Mouse (Mus musculus) CH12.LX (cell line): ENCODE measurements around the gene Mcpt1. TPM values are rescaled to one million over a fixed set of nuclear protein-coding genes. Genes with fewer than 3 reads are reported as not detected.

Experiments
- DNase-seq: peaks from one replicate; pipeline ENCODE4 v3.0.0-alpha.2; 2013; ENCODE audit errors: extremely low read depth
- H3K27ac ChIP-seq: 2 replicates; pipeline ENCODE4 v1.5.1; 2012; ENCODE audit warnings: low read depth, mild to moderate bottlenecking, control low read depth, moderate library complexity; ENCODE audit not compliant: insufficient read depth
- H3K27me3 ChIP-seq: replicated peaks from 2 replicates; pipeline ENCODE3; 2012; ENCODE audit warnings: inconsistent platforms
- H3K36me3 ChIP-seq, 2 experiments: replicated peaks in 1 of 2; 2 replicates each; pipeline versions ENCODE3 to v1.6.1; 2012; ENCODE audit warnings: inconsistent platforms in 1 of 2, low read length in 1 of 2, mild to moderate bottlenecking in 1 of 2, mixed read lengths in 1 of 2, moderate library complexity in 1 of 2; ENCODE audit not compliant: control insufficient read depth in 1 of 2, insufficient read depth in 1 of 2
- H3K4me1 ChIP-seq, 2 experiments: 2 replicates each; pipeline ENCODE4 v1.6.1; 2012; ENCODE audit warnings: inconsistent platforms in 1 of 2, moderate library complexity in 1 of 2; ENCODE audit not compliant: insufficient read depth in 2 of 2, control insufficient read depth in 1 of 2
- H3K4me2 ChIP-seq: 2 replicates; pipeline ENCODE4 v1.6.1; 2012; ENCODE audit warnings: low read depth, mild to moderate bottlenecking, control low read depth; ENCODE audit not compliant: poor library complexity, insufficient read depth, severe bottlenecking
- H3K4me3 ChIP-seq, 3 experiments: fragments of 150-350 bp in 1 of 3; sonication (generic) in 1 of 3; replicated peaks in 1 of 3; 2 replicates each; pipeline versions ENCODE3 to v1.5.1; 2011 to 2012; ENCODE audit warnings: low read depth in 2 of 3, low read length in 2 of 3, mild to moderate bottlenecking in 2 of 3, moderate library complexity in 2 of 3, control low read depth in 1 of 3, improper control_type of control experiment in 1 of 3, inconsistent platforms in 1 of 3, mixed read lengths in 1 of 3; ENCODE audit not compliant: poor library complexity in 1 of 3
- H3K79me2 ChIP-seq: replicated peaks from 2 replicates; pipeline ENCODE4 v1.6.1; 2012; ENCODE audit warnings: mild to moderate bottlenecking, moderate library complexity; ENCODE audit not compliant: control insufficient read depth, poor library complexity, insufficient read depth, severe bottlenecking; ENCODE audit errors: extremely low read depth
- H3K9ac ChIP-seq: 2 replicates; pipeline ENCODE4 v1.6.1; 2012; ENCODE audit warnings: low read depth, mild to moderate bottlenecking, control low read depth, moderate library complexity; ENCODE audit not compliant: insufficient read depth
- H3K9me3 ChIP-seq: replicated peaks from 2 replicates; pipeline ENCODE3; 2012; ENCODE audit warnings: low read length, inconsistent platforms, mixed read lengths
- BHLHE40 ChIP-seq: IDR thresholded peaks from 2 replicates; pipeline ENCODE4 v1.6.1; 2011; ENCODE audit warnings: mild to moderate bottlenecking, low read depth, low read length, improper control_type of control experiment
- CHD1 ChIP-seq: IDR thresholded peaks from 2 replicates; pipeline ENCODE4 v1.6.1; 2012; ENCODE audit warnings: low read depth, low read length, improper control_type of control experiment, inconsistent platforms
- CHD2 ChIP-seq: IDR thresholded peaks from 2 replicates; pipeline ENCODE4 v1.6.1; 2011; ENCODE audit warnings: low read length, improper control_type of control experiment
- CTCF ChIP-seq, 2 experiments: IDR thresholded peaks in 1 of 2; conservative IDR thresholded peaks in 1 of 2; 2 replicates each; pipeline ENCODE4 v1.5.1; 2011 to 2012; ENCODE audit warnings: low read depth in 2 of 2, low read length in 2 of 2, improper control_type of control experiment in 1 of 2, inconsistent platforms in 1 of 2, mild to moderate bottlenecking in 1 of 2, moderate library complexity in 1 of 2
- E2F4 ChIP-seq: IDR thresholded peaks from 2 replicates; pipeline ENCODE4 v1.6.1; 2011; ENCODE audit warnings: low read depth, low read length, improper control_type of control experiment; ENCODE audit not compliant: insufficient replicate concordance
- ELF1 ChIP-seq: IDR thresholded peaks from 2 replicates; pipeline ENCODE4 v1.6.1; 2014; ENCODE audit warnings: low read depth, mild to moderate bottlenecking, inconsistent platforms, low read length, improper control_type of control experiment
- EP300 ChIP-seq: IDR thresholded peaks from 2 replicates; pipeline ENCODE4 v1.6.1; 2011; ENCODE audit warnings: low read length, improper control_type of control experiment
- ETS1 ChIP-seq: conservative IDR thresholded peaks from 2 replicates; pipeline ENCODE4 v1.6.1; 2012; ENCODE audit warnings: low read depth, mild to moderate bottlenecking, inconsistent platforms, low read length, improper control_type of control experiment, moderate library complexity
- GABPA ChIP-seq: IDR thresholded peaks from 2 replicates; pipeline ENCODE4 v1.6.1; 2012; ENCODE audit warnings: low read depth, low read length, improper control_type of control experiment, inconsistent platforms; ENCODE audit not compliant: insufficient replicate concordance
- HCFC1 ChIP-seq: IDR thresholded peaks from 2 replicates; pipeline ENCODE4 v1.6.1; 2012; ENCODE audit warnings: low read depth, mild to moderate bottlenecking, inconsistent platforms, low read length, improper control_type of control experiment
- IRF4 ChIP-seq: IDR thresholded peaks from 2 replicates; pipeline ENCODE4 v1.6.1; 2014; ENCODE audit warnings: low read depth, mild to moderate bottlenecking, inconsistent platforms, low read length, improper control_type of control experiment
- JUN ChIP-seq: IDR thresholded peaks from 2 replicates; pipeline ENCODE4 v1.6.1; 2011; ENCODE audit warnings: low read depth, mild to moderate bottlenecking, low read length, improper control_type of control experiment, moderate library complexity; ENCODE audit not compliant: insufficient read depth
- JUND ChIP-seq: conservative IDR thresholded peaks from 2 replicates; pipeline ENCODE4 v1.6.1; 2011; ENCODE audit warnings: low read depth, low read length, improper control_type of control experiment
- KAT2A ChIP-seq: IDR thresholded peaks from 2 replicates; pipeline ENCODE4 v1.6.1; 2012; ENCODE audit warnings: low read length, improper control_type of control experiment, inconsistent platforms; ENCODE audit not compliant: insufficient replicate concordance
- MAFK ChIP-seq: IDR thresholded peaks from 2 replicates; pipeline ENCODE4 v1.6.1; 2011; ENCODE audit warnings: low read length, improper control_type of control experiment; ENCODE audit not compliant: insufficient replicate concordance
- MAX ChIP-seq: IDR thresholded peaks from 2 replicates; pipeline ENCODE4 v1.6.1; 2011; ENCODE audit warnings: low read length, improper control_type of control experiment
- MAZ ChIP-seq: IDR thresholded peaks from 2 replicates; pipeline ENCODE4 v1.6.1; 2012; ENCODE audit warnings: low read depth, mild to moderate bottlenecking, inconsistent platforms, low read length, improper control_type of control experiment, moderate library complexity
- MEF2A ChIP-seq: IDR thresholded peaks from 2 replicates; pipeline ENCODE4 v1.6.1; 2014; ENCODE audit warnings: low read depth, mild to moderate bottlenecking, inconsistent platforms, low read length, improper control_type of control experiment, borderline replicate concordance
- MXI1 ChIP-seq: IDR thresholded peaks from 2 replicates; pipeline ENCODE4 v1.6.1; 2011; ENCODE audit warnings: mild to moderate bottlenecking, low read depth, low read length, improper control_type of control experiment
- MYC ChIP-seq: IDR thresholded peaks from 2 replicates; pipeline ENCODE4 v1.6.1; 2011; ENCODE audit warnings: low read depth, mild to moderate bottlenecking, improper control_type of control experiment, low read length
- NELFE ChIP-seq: IDR thresholded peaks from 2 replicates; pipeline ENCODE4 v1.6.1; 2011; ENCODE audit warnings: low read depth, low read length, improper control_type of control experiment
- NRF1 ChIP-seq: IDR thresholded peaks from 2 replicates; pipeline ENCODE4 v1.6.1; 2014; ENCODE audit warnings: low read depth, mild to moderate bottlenecking, inconsistent platforms, low read length, improper control_type of control experiment, moderate library complexity
- PAX5 ChIP-seq: IDR thresholded peaks from 2 replicates; pipeline ENCODE4 v1.6.1; 2012; ENCODE audit warnings: low read length, inconsistent platforms, mixed read lengths
- POLR2A ChIP-seq: IDR thresholded peaks from 2 replicates; pipeline ENCODE4 v1.6.1; 2011; ENCODE audit warnings: low read depth, mild to moderate bottlenecking, improper control_type of control experiment, low read length
- POLR2AphosphoS2 ChIP-seq: IDR thresholded peaks from 2 replicates; pipeline ENCODE4 v1.6.1; 2011; ENCODE audit warnings: low read depth, low read length, improper control_type of control experiment
- RAD21 ChIP-seq: IDR thresholded peaks from 2 replicates; pipeline ENCODE4 v1.6.1; 2011; ENCODE audit warnings: low read depth, mild to moderate bottlenecking, low read length, improper control_type of control experiment, moderate library complexity
- RCOR1 ChIP-seq: conservative IDR thresholded peaks from 2 replicates; pipeline ENCODE4 v1.6.1; 2012; ENCODE audit warnings: low read depth, mild to moderate bottlenecking, inconsistent platforms, low read length, improper control_type of control experiment
- SIN3A ChIP-seq: IDR thresholded peaks from 2 replicates; pipeline ENCODE4 v1.6.1; 2012; ENCODE audit warnings: low read length, improper control_type of control experiment, inconsistent platforms
- SMC3 ChIP-seq: IDR thresholded peaks from 2 replicates; pipeline ENCODE4 v1.6.1; 2011; ENCODE audit warnings: low read depth, low read length, improper control_type of control experiment
- TBP ChIP-seq: conservative IDR thresholded peaks from 2 replicates; pipeline ENCODE4 v1.6.1; 2011; ENCODE audit warnings: low read depth, low read length, improper control_type of control experiment
- TCF12 ChIP-seq: IDR thresholded peaks from 2 replicates; pipeline ENCODE4 v1.6.1; 2014; ENCODE audit warnings: low read depth, mild to moderate bottlenecking, inconsistent platforms, low read length, improper control_type of control experiment
- UBTF ChIP-seq: IDR thresholded peaks from 2 replicates; pipeline ENCODE4 v1.6.1; 2012; ENCODE audit warnings: low read depth, mild to moderate bottlenecking, inconsistent platforms, low read length, improper control_type of control experiment, moderate library complexity
- USF1 ChIP-seq: IDR thresholded peaks from 2 replicates; pipeline ENCODE4 v1.6.1; 2014; ENCODE audit warnings: low read depth, mild to moderate bottlenecking, inconsistent platforms, low read length, improper control_type of control experiment
- USF2 ChIP-seq: conservative IDR thresholded peaks from 2 replicates; pipeline ENCODE4 v1.6.1; 2011; ENCODE audit warnings: low read depth, low read length, improper control_type of control experiment
- ZC3H11A ChIP-seq: IDR thresholded peaks from 2 replicates; pipeline ENCODE4 v1.6.1; 2012; ENCODE audit warnings: low read depth, mild to moderate bottlenecking, inconsistent platforms, low read length, improper control_type of control experiment
- ZKSCAN1 ChIP-seq: IDR thresholded peaks from 2 replicates; pipeline ENCODE4 v1.6.1; 2012; ENCODE audit warnings: low read depth, inconsistent platforms, low read length, improper control_type of control experiment, borderline replicate concordance
- ZMIZ1 ChIP-seq: IDR thresholded peaks from 2 replicates; pipeline ENCODE4 v1.6.1; 2012; ENCODE audit warnings: low read depth, mild to moderate bottlenecking, inconsistent platforms, low read length, improper control_type of control experiment
- ZNF384 ChIP-seq: IDR thresholded peaks from 2 replicates; pipeline ENCODE4 v1.6.1; 2012; ENCODE audit warnings: low read depth, low read length, improper control_type of control experiment, inconsistent platforms
- dilution Hi-C: fragments of 300-500 bp; cut with MboI; formaldehyde crosslinking; loops from 2 replicates; pipeline ENCODE4 v1.14.3; 2020; ENCODE audit warnings: low sequenced_read_pairs; ENCODE audit not compliant: extremely low pct_unique_long_range_greater_than_20kb, extremely low pct_ligation_motif_present
- in situ Hi-C: fragments of 300-500 bp; cut with MboI; formaldehyde crosslinking; loops from 3 replicates; pipeline ENCODE4 v1.14.3; 2019; ENCODE audit warnings: low sequenced_read_pairs, low pct_ligation_motif_present, low pct_unique_long_range_greater_than_20kb, mixed read lengths
- polyA plus RNA-seq: library from polyadenylated mRNA; unstranded; fragments of >175 nt; gene quantifications from 2 replicates; pipeline ENCODE4 v1.2.1, GENCODE M21; 2012; ENCODE audit warnings: low read depth; ENCODE audit not compliant: insufficient read length
- total RNA-seq, 2 experiments: library from RNA; depleted of rRNA; stranded (reverse); fragments of 300-350 nt in 1 of 2; fragments of >200 nt in 1 of 2; gene quantifications; 2 replicates each; pipeline ENCODE4 v1.2.3; 2012 to 2014

The Mcpt1 gene
- total and polyA plus RNA-seq, 3 experiments = 0.17 to 1.0 (median 0.39) TPM

GRCm38 (mm10) chr14:56034433-56034832 lies 16.7 kb downstream of the Mcpt1 start:
- H3K27ac ChIP-seq = peak overlapping the region; percentile 58; the same call in 1 of the 2 replicates
- H3K9ac ChIP-seq = no peak overlapping the region
- H3K36me3 ChIP-seq = no peaks in the 10 kb centered on the region
- in situ Hi-C loops (no loop called here), dilution Hi-C loops (no loop called here)
- TF ChIP-seq E2F4 = no peak
- no peak for TF ChIP-seq MAFK
- TF ChIP-seq TBP = 0 out of 2 replicates have a peak, but pooled peaks have one; percentile 46
- TF ChIP-seq SIN3A = peak; percentile 68; the same call in 1 of the 2 replicates
- no peak for TF ChIP-seq USF1
- no peak for TF ChIP-seq KAT2A
- TF ChIP-seq CHD2 = no peak
- peak; percentile 95 for TF ChIP-seq IRF4
- no peak for TF ChIP-seq ZNF384
- TF ChIP-seq RCOR1 = no peak; the same call in 1 of the 2 replicates
- no peak; the same call in none of the 2 replicates for TF ChIP-seq RAD21
- no peak for TF ChIP-seq PAX5
- TF ChIP-seq ZKSCAN1 = no peak
- no peak for TF ChIP-seq CTCF (conservative IDR thresholded peaks at IDR 0.05 in 1 of 2, IDR thresholded peaks at IDR 0.05 in 1 of 2; ENCODE audit: low read depth in 2 of 2, low read length in 2 of 2)
- no peak for TF ChIP-seq NRF1
- peak; percentile 12; the same call in 1 of the 2 replicates for TF ChIP-seq HCFC1
- TF ChIP-seq JUND = no peak; the same call in 1 of the 2 replicates
- TF ChIP-seq ELF1 = peak; percentile 68
- peak; percentile 49; the same call in 1 of the 2 replicates for TF ChIP-seq POLR2A
- TF ChIP-seq TCF12 = peak; percentile 78
- 0 out of 2 replicates have a peak, but pooled peaks have one; percentile 21 for TF ChIP-seq MAZ
- TF ChIP-seq EP300 = peak; percentile 90
- TF ChIP-seq ZC3H11A = no peak
- TF ChIP-seq CHD1 = no peak
- TF ChIP-seq JUN = peak; percentile 31; the same call in 1 of the 2 replicates
- TF ChIP-seq MAX = no peak
- TF ChIP-seq UBTF = no peak
- no peak for TF ChIP-seq ZMIZ1
- peak; percentile 56; the same call in 1 of the 2 replicates for TF ChIP-seq BHLHE40
- peak; percentile 62; the same call in 1 of the 2 replicates for TF ChIP-seq MEF2A
- TF ChIP-seq ETS1 = peak; percentile 67
- no peak for TF ChIP-seq POLR2AphosphoS2
- no peak for TF ChIP-seq USF2
- TF ChIP-seq NELFE = no peak
- TF ChIP-seq MXI1 = no peak; the same call in 1 of the 2 replicates
- TF ChIP-seq MYC = peak; percentile 28; the same call in 1 of the 2 replicates
- no peak; the same call in 1 of the 2 replicates for TF ChIP-seq SMC3
- TF ChIP-seq GABPA = no peak
- peak overlapping the region; percentile 74 for H3K4me2 ChIP-seq
- no peaks in the 10 kb centered on the region for H3K27me3 ChIP-seq
- no peaks in the 10 kb centered on the region for H3K9me3 ChIP-seq
- peak; percentile 89 for DNase-seq
- peaks cover 15 to 21% of the 10 kb centered on the region in 2 experiments; a peak in 3 of 4 replicates for H3K4me1 ChIP-seq
- H3K79me2 ChIP-seq = no peaks in the 10 kb centered on the region
- H3K4me3 ChIP-seq = no peak overlapping the region
